Mouse (Mus musculus) liver, embryonic 13.5 days (tissue): ENCODE results near the gene Iqck. TPM values are rescaled to one million over a fixed set of nuclear protein-coding genes. Genes with fewer than 3 reads are reported as not detected.

Experiments
- ATAC-seq: fragments of 200-750 bp; cut with Nextera tagmentation; 2 replicates; pipeline ENCODE4 v1.8.0; 2017; ENCODE audit warnings: low read depth, mild to moderate bottlenecking, moderate number of reproducible peaks, moderate library complexity
- DNase-seq: peaks from one replicate; pipeline ENCODE4 v3.0.0; 2022
- H3K27ac ChIP-seq: fragments of 300-500 bp; sonication (generic); 2 replicates; pipeline ENCODE4 v1.5.1; 2015; ENCODE audit warnings: moderate library complexity, mild to moderate bottlenecking, inconsistent platforms
- H3K27me3 ChIP-seq: fragments of 300-500 bp; sonication (generic); 2 replicates; pipeline ENCODE4 v1.6.1; 2015; ENCODE audit warnings: mild to moderate bottlenecking, inconsistent platforms
- H3K36me3 ChIP-seq: fragments of 300-500 bp; sonication (generic); 2 replicates; pipeline ENCODE4 v1.6.1; 2015; ENCODE audit warnings: mild to moderate bottlenecking, inconsistent platforms
- H3K4me1 ChIP-seq: fragments of 300-500 bp; sonication (generic); replicated peaks from 2 replicates; pipeline ENCODE4 v1.6.1; 2015; ENCODE audit warnings: inconsistent platforms
- H3K4me2 ChIP-seq: fragments of 300-500 bp; sonication (generic); 2 replicates; pipeline ENCODE4 v1.6.1; 2015; ENCODE audit warnings: inconsistent platforms, mild to moderate bottlenecking, moderate library complexity
- H3K4me3 ChIP-seq: fragments of 300-500 bp; sonication (generic); replicated peaks from 2 replicates; pipeline ENCODE4 v1.5.1; 2015; ENCODE audit warnings: mild to moderate bottlenecking, inconsistent platforms
- H3K9ac ChIP-seq: fragments of 300-500 bp; sonication (generic); 2 replicates; pipeline ENCODE4 v1.6.1; 2015; ENCODE audit warnings: mild to moderate bottlenecking, inconsistent platforms
- H3K9me3 ChIP-seq: fragments of 300-500 bp; sonication (generic); replicated peaks from 2 replicates; pipeline ENCODE4 v1.6.1; 2016; ENCODE audit warnings: inconsistent platforms
- WGBS: fragments of 180-500 bp; shearing (Covaris S2); methylation state at CpG from one replicate; pipeline ENCODE4 v1.1.7; 2015; ENCODE audit not compliant: insufficient replicate concordance; 5-methylcytosine and 5-hydroxymethylcytosine counted together
- polyA plus RNA-seq: library from polyadenylated mRNA; unstranded; fragments of >200 nt; fragmentation: Nextera tagmentation; extraction: Ambion mirVana; gene quantifications from 2 replicates; pipeline ENCODE4 v1.2.1, GENCODE M21; 2015

Gene Iqck
- polyA plus RNA-seq, 1 experiment from 2014 or later: 0.18 TPM

DNA sequence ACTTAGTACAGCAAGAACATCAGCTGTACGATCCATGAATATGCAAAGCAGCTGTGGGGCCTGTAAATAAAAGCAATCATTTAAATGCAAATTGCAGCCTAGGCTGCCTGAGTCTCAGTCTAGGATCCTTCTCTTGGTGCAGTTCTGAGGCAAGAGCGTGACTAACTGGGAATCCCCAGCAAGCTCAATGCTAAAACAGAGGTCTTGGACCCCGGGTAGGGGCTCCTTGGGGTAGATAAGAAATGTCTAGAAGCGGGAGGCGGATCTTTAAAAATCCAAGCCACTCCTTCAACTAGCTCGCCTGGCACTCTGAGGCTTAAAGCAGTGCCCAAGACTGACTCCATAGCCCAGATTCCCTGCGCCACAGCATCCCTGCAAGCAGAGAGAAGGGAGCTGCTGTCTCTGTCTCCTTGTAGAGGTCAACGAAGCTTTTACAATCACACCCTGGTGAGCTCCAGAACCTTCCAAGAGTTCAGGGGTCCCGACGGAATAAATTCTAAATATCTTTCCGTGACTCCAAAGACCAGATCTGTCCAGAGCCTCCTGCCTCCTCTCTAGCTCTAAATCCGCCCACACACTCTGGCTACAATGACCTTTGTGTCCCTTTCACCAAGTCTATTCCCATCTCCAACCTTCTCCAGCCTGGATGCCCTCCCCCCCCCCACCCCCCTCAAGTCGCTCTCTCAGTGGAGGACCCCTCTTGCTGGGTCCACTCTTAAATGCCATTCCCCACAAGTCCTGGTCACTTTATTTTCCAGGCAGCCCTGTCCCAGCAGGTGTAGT, 137.3 kb downstream of the Iqck start:
- Histone ChIP-seq H3K27ac (no peak overlapping the region), H3K27me3 (peaks cover 41% of the 10 kb centered on the region), H3K9me3 (no peaks in the 10 kb centered on the region), H3K4me3 (no peak overlapping the region), H3K4me2 (no peak overlapping the region), H3K9ac (no peak overlapping the region), H3K4me1 (peaks cover 18% of the 10 kb centered on the region), H3K36me3 (no peaks in the 10 kb centered on the region)
- no peak for ATAC-seq
- DNase-seq: no peak
- 37% methylated on average over 13 of the region's 13 CpGs for WGBS

DNA sequence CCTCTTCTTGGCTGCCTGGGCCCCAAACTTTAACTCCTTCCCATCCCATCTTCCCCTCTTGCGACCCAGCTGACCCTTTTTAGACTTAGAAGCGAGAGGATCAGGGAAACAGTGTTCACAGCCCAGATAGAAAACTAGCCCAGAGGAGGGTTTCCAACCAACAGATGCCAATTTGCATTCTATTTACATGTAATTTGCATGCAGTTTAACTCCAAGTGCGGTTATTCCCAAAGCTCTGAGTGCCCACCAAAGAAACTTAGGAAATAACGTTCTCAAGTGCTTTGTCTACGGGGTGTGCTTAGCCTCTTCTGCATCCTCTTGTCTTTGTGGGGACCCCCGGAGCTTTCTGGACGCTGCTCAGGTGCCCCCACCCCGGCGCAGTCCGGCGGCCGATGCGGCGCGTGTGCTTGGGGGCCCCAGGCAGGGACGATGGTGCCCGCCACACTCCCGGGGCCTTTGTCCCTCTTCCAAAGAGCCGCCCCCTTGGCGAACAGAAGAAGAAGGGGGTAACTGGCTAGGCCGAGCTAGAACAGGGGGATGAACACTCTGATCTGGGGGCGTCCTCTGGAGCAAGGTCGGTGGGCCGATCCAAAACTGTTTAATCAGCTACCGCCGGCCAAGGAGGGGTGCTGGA, 138.2 kb downstream of the Iqck start:
- no peak overlapping the region for H3K27ac ChIP-seq
- peak overlapping the region; percentile 54 for H3K4me3 ChIP-seq
- H3K36me3 ChIP-seq: no peaks in the 10 kb centered on the region
- no peak for DNase-seq
- H3K9ac ChIP-seq: peak overlapping the region; percentile 39
- ATAC-seq: no peak
- peaks cover 18% of the 10 kb centered on the region for H3K4me1 ChIP-seq
- WGBS: 2% methylated on average over 26 of the region's 26 CpGs
- H3K9me3 ChIP-seq: no peaks in the 10 kb centered on the region
- peak overlapping the region; percentile 66 for H3K4me2 ChIP-seq
- H3K27me3 ChIP-seq: peaks cover 41% of the 10 kb centered on the region

DNA sequence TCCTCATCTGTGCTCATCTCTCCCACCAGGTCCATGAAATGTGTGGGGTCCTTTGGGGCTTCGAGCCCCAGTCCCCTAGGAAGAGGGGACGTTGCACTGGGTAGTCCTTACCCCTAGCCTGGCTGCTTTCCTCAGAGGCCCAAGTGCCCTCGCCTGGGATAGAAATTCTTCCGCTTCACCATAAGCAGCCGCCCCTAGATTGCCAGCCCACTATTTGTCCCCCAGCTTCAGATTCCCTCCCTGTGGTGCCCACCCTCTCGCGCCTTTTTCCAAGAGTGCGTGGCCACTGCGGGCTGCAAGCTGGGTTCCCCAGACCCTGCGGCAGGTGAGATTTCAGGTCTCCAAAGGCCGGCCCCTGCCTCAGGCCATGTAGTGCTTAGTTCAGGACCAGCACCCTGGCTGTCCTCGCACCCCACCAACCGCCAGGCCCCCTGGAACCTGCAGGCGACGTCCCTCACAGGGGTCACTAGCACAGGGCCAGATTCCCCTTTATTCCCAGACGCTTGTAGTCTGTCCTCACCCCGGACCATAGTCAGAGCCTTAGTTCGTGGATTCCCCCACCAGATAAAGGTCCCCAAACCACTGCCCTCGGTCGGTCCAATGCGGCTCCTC, 138.8 kb downstream of the Iqck start:
- no peak overlapping the region for H3K27ac ChIP-seq
- ATAC-seq: 0 out of 2 replicates have a peak, but pooled peaks have one; percentile 10
- no peak for DNase-seq

DNA sequence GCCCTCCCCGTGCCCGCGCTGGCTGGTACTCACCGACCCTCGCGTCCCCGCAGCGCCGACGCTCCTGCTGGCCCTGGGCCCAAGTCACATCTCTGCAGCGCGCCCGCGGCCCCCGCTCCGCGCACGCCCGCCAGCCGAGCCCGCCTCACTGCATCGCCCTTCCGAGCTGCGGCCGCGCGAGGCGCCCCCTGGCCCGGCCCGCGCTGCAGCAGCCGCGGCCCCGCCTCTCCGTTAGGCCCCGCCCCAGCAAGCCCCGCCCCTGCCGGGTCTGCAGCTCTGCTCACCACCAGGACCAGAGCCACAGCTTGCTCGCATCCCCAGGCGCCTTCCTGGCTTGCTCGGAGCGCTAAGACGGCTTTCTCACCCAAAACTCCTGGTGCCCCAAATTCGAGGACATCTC, 139.5 kb downstream of the Iqck start, which contains the start of gene Gprc5b:
Gene Gprc5b, minus strand, starts transcription at position 205 of the 400 bp plus-strand sequence.
- Histone ChIP-seq H3K27me3 (peaks cover 41% of the 10 kb centered on the region), H3K36me3 (no peaks in the 10 kb centered on the region)

More for the DNA sequence above, 138.8 kb downstream of the Iqck start:
- no peaks in the 10 kb centered on the region for H3K36me3 ChIP-seq
- peaks cover 18% of the 10 kb centered on the region for H3K4me1 ChIP-seq
- H3K9me3 ChIP-seq: no peaks in the 10 kb centered on the region
- H3K27me3 ChIP-seq: peaks cover 41% of the 10 kb centered on the region
- 3% methylated on average over 21 of the region's 21 CpGs for WGBS
- peak overlapping the region; percentile 54 for H3K4me3 ChIP-seq
- peak overlapping the region; percentile 57 for H3K9ac ChIP-seq
- H3K4me2 ChIP-seq: peak overlapping the region; percentile 66

DNA sequence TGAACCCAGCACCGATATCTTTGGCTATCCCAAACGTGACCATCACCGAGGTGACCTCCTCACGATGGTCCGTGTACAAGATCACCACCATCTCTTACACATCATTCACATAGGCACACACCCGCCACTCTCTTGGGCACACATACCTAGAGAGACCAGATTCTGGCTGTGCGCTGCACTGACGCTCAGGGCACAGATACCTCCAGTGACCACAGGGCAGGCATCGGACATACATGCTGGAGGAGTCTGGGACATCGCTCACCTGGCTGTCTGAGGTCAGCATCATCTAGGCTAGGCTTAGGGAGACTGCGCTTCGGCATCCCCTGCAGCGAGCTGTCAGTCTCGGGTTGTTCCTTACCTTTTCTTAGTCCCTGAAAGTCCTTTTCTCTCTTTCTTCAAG, 140.1 kb downstream of the Iqck start:
- no peak for DNase-seq
- peak; percentile 5; the same call in 1 of the 2 replicates for ATAC-seq
- WGBS: 11% methylated on average over 14 of the region's 14 CpGs

More for the DNA sequence above, 139.5 kb downstream of the Iqck start, which contains the start of gene Gprc5b:
- WGBS: 1% methylated on average over 44 of the region's 44 CpGs
- Histone ChIP-seq H3K4me1 (peaks cover 18% of the 10 kb centered on the region), H3K9ac (peak within 1 kb of the TSS; percentile 57), H3K27ac (no peak within 1 kb of the TSS), H3K4me3 (peak within 1 kb of the TSS; percentile 54), H3K9me3 (no peaks in the 10 kb centered on the region), H3K4me2 (peak within 1 kb of the TSS; percentile 66)
- DNase-seq (peak; percentile 58), ATAC-seq (peak; percentile 76)

DNA sequence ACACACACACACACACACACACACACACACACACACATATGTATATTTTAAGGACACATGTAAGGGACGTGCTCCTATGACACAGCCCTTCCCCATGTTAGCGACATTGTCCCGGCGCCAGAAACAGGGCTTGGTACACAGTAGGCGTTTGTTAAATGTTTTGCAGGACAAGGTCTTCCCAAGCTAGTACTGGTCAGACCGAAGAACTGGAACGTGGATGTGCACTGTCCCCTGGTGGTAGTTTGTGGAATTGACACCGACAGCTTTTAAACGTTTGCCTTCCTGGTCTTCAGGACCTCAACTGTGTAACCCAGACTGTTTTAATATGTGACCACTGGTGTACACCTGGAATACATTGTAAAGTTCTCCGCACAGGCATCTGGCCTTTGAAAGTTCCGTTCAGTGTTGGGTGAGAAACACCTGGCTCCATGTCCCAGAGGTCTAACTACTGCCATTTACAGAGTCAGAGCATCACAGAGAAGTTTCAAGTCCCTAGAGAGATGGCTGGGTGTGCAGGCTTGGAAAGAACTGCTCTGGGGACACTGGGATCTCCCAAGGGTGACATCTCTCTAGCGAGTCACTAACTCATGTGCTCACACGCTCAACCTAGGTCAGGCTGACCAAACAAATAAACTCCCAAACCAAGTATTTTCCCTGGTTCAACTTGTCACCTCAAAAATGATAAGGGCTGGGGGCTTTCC, 140.7 kb downstream of the Iqck start:
- ATAC-seq (no peak), DNase-seq (peak; percentile 43)
- no peak overlapping the region for H3K4me3 ChIP-seq
- no peaks in the 10 kb centered on the region for H3K9me3 ChIP-seq
- H3K4me1 ChIP-seq: peaks cover 18% of the 10 kb centered on the region
- no peaks in the 10 kb centered on the region for H3K36me3 ChIP-seq
- no peak overlapping the region for H3K27ac ChIP-seq
- H3K9ac ChIP-seq: no peak overlapping the region
- 6% methylated on average over 13 of the region's 13 CpGs for WGBS
- no peak overlapping the region for H3K4me2 ChIP-seq
- H3K27me3 ChIP-seq: peaks cover 41% of the 10 kb centered on the region

More for the DNA sequence above, 140.1 kb downstream of the Iqck start:
- no peaks in the 10 kb centered on the region for H3K36me3 ChIP-seq
- no peak overlapping the region for H3K27ac ChIP-seq
- no peak overlapping the region for H3K9ac ChIP-seq
- H3K9me3 ChIP-seq: no peaks in the 10 kb centered on the region
- peaks cover 18% of the 10 kb centered on the region for H3K4me1 ChIP-seq
- H3K27me3 ChIP-seq: peaks cover 41% of the 10 kb centered on the region
- no peak overlapping the region; the same call in 1 of the 2 replicates for H3K4me2 ChIP-seq
- peak overlapping the region; percentile 54; the same call in 1 of the 2 replicates for H3K4me3 ChIP-seq

DNA sequence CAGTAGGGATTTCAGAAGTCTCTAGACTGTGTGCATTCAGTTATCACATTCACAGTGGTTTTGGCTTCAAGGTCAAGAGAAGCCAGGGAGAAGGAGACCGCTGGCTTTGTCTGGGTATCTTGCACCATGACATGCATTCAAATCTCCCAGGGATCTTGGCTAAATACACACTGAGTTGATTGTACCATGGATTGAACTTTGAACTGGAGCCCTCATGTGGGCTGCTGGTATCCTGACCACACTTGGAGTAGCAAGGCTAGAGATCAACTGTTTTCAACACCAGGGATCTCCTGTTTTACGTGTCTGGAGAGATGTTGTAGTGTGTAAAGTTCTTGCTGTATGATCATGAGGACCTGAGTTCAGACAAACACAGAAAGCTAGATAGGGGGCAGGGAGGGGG, 144.3 kb downstream of the Iqck start:
- no peak for DNase-seq
- ATAC-seq: no peak
- H3K27me3 ChIP-seq: peaks cover 13% of the 10 kb centered on the region
- H3K4me3 ChIP-seq: no peak overlapping the region
- WGBS: 62% methylated on average over 2 of the region's 2 CpGs
- peaks cover 10% of the 10 kb centered on the region for H3K4me1 ChIP-seq
- H3K27ac ChIP-seq: no peak overlapping the region
- no peaks in the 10 kb centered on the region for H3K9me3 ChIP-seq
- H3K36me3 ChIP-seq: no peaks in the 10 kb centered on the region
- no peak overlapping the region for H3K4me2 ChIP-seq
- no peak overlapping the region for H3K9ac ChIP-seq

DNA sequence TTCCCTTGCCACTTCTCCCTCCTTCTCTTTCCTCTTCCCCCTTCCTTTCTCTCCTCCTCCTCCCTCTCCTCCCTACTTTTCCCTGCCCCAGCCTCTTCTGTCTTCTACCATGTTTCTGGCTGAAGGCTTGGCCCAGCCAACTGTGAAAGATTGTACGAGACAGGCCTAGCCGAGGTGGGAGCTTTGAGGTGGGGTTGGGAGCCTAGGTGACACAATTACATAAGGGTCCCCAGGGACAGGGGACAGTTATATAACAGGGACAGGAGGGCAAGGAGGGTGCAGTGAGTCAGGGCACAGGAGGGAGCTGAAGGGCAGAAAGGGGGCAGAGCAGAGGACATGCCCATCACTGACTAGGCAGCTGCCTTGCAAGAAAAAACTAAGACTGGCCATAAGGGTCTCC, 146.4 kb downstream of the Iqck start:
- no peaks in the 10 kb centered on the region for H3K27me3 ChIP-seq
- no peak overlapping the region for H3K4me3 ChIP-seq
- no peaks in the 10 kb centered on the region for H3K9me3 ChIP-seq
- WGBS: 59% methylated on average over 2 of the region's 2 CpGs
- DNase-seq (no peak), ATAC-seq (no peak)
- H3K4me1 ChIP-seq: no peaks in the 10 kb centered on the region
- no peaks in the 10 kb centered on the region for H3K36me3 ChIP-seq
- H3K27ac ChIP-seq: no peak overlapping the region
- no peak overlapping the region for H3K4me2 ChIP-seq
- H3K9ac ChIP-seq: no peak overlapping the region

DNA sequence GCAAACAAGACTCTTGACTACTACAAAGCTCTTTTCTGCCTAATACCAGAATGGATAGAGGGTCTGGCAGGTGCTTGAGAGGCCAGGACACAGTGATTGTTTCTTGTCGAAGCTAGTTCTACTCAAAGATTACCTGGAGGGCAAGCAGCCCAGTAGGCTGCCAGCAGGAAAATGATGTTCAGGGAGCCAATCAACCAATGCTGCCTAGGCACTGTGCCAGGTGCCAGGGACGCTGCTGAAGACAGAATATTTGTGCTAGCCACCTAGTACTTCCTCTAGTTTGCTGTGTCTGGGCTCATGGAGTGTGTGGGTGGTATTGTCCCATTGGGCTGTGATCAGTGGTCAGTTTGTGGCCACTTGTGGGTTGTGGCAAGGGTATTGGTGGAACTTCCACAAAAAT, 146.9 kb downstream of the Iqck start:
- Histone ChIP-seq H3K4me3 (no peak overlapping the region), H3K36me3 (no peaks in the 10 kb centered on the region), H3K4me1 (no peaks in the 10 kb centered on the region), H3K27ac (no peak overlapping the region), H3K4me2 (no peak overlapping the region), H3K9ac (no peak overlapping the region), H3K9me3 (no peaks in the 10 kb centered on the region), H3K27me3 (no peaks in the 10 kb centered on the region)
- 33% methylated on average over 2 of the region's 2 CpGs for WGBS
- ATAC-seq: no peak
- no peak for DNase-seq

DNA sequence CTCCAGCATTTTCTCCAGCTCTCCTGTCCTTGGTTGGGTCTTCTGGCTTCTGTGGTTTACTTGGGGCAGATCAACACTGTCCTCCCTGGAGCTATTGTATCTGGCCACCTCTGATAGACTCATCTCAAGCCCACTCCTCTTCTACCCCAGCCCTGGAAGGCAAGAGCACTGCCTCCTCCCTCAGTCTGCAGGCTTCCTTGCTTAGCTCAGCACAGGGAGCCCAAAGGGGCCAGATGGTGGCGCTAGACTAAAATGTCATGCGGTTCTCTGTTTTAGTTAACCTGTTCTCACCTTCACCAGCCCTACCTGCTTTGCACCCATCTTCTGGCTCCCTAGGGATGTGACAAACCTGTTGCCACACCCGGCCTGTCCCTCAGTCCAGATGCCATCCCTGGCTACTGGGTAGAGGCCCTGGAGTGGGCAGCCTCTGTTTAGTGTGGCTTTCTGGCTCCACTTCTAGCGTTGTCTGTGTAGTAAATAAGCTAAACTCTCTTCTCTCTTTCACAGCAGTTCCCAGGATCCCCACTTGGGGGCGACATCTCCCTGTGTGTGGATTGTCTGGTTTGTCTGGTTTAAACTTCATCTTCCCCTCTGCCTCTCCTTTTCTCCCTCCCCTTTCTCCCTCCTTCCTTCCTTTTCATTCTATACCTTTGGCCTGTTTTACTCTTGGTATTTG, 155.4 kb downstream of the Iqck start:
- ATAC-seq: no peak
- Histone ChIP-seq H3K9me3 (no peaks in the 10 kb centered on the region), H3K27ac (no peak overlapping the region), H3K4me1 (no peaks in the 10 kb centered on the region), H3K4me2 (no peak overlapping the region), H3K9ac (no peak overlapping the region), H3K27me3 (no peaks in the 10 kb centered on the region), H3K36me3 (no peaks in the 10 kb centered on the region), H3K4me3 (no peak overlapping the region)
- DNase-seq: no peak
- WGBS: 11% methylated on average over 5 of the region's 5 CpGs
